8 mouse cellular contexts compared by ENCODE assay signal in the genomic region with DNA sequence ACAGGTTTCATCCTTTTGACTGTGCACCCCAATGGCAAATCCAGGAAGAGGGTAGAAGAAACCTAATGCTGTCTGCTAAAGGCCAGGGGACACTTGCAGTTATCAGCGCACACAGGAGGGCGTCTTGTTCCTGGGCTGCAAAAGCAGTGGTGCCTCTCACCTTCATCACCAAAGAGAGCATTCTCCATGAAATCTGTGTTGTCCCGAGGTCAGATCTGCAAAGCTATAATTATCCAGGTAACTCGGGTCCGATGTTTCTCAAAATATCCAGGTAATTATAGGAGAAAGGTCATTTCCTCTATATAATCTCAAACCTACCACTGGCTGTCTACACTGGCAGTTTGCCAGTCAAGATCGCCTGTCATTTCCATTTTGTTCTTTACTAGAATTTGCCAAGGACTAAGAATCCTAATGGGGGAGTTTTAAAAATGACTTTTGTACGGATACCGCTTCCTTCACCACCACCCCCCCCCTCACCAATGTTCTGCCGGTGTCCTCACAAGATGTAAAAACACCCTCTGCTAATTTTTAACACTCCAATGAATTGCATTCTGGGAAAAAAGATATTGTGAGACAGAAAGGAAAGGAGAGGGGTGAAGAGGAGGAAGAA.
A peak's percentile ranks its signal among the peaks of the same experiment; 100 is the strongest.
DNase-seq lines count a peak whose midpoint lies in the region; ATAC-seq and TF ChIP-seq lines count a peak whose summit lies in the region.

No protein-coding gene starts in this region.

- H3K9ac ChIP-seq in heart, embryonic 11.5 days (ENCODE audit: low read depth, low read length): no peak overlapping the region
- peak overlapping the region; percentile 55 for H3K9ac ChIP-seq in forebrain, embryonic 15.5 days (replicated peaks)
- H3K9ac ChIP-seq in liver, embryonic 16.5 days (ENCODE audit: low read depth, low read length): no peak overlapping the region

- H3K9me3 ChIP-seq in heart, embryonic 11.5 days (replicated peaks; ENCODE audit: control insufficient read depth, low read length): no peaks in the 10 kb centered on the region
- H3K9me3 ChIP-seq in forebrain, embryonic 15.5 days: no peaks in the 10 kb centered on the region
- no peaks in the 10 kb centered on the region for H3K9me3 ChIP-seq in liver, embryonic 16.5 days (replicated peaks; ENCODE audit: control insufficient read depth, low read length)

- H3K4me1 ChIP-seq in heart, embryonic 11.5 days (ENCODE audit: control insufficient read depth, insufficient read depth, low read length): peaks cover 14% of the 10 kb centered on the region; the same call in 1 of the 2 replicates
- H3K4me1 ChIP-seq in bone marrow macrophage, adult 2 months (ENCODE audit: control insufficient read depth, insufficient read depth, low read length): peaks cover 23% of the 10 kb centered on the region
- H3K4me1 ChIP-seq in forebrain, embryonic 15.5 days: peaks cover 33% of the 10 kb centered on the region
- peaks cover 4% of the 10 kb centered on the region; the same call in 1 of the 2 replicates for H3K4me1 ChIP-seq in liver, embryonic 16.5 days (ENCODE audit: control insufficient read depth, low read depth, low read length)

- no peak for ATAC-seq in heart, embryonic 11.5 days (replicated peaks; ENCODE audit: insufficient number of reproducible peaks, low FRiP score, low TSS enrichment)
- ATAC-seq in forebrain, embryonic 15.5 days (replicated peaks): no peak
- no peak for ATAC-seq in liver, embryonic 16.5 days (ENCODE audit: low read depth)

- peak overlapping the region; percentile 87 for H3K4me2 ChIP-seq in heart, embryonic 11.5 days
- peak overlapping the region; percentile 66 for H3K4me2 ChIP-seq in forebrain, embryonic 15.5 days (replicated peaks)
- peak overlapping the region; percentile 66; the same call in 1 of the 2 replicates for H3K4me2 ChIP-seq in liver, embryonic 16.5 days (ENCODE audit: low read depth, low read length)

- WGBS in heart, embryonic 11.5 days (ENCODE audit: insufficient replicate concordance): 48% methylated on average over 9 of the region's 9 CpGs
- 34% methylated on average over 9 of the region's 9 CpGs for WGBS in forebrain, embryonic 15.5 days
- WGBS in liver, embryonic 16.5 days (ENCODE audit: insufficient replicate concordance): 30% methylated on average over 9 of the region's 9 CpGs

- TF ChIP-seq CTCF in bone marrow macrophage, adult 2 months (IDR thresholded peaks at IDR 0.05; ENCODE audit: low read depth, low read length): no peak

- H3K36me3 ChIP-seq in heart, embryonic 11.5 days (ENCODE audit: control insufficient read depth, insufficient read depth, low read length): no peaks in the 10 kb centered on the region
- no peaks in the 10 kb centered on the region for H3K36me3 ChIP-seq in forebrain, embryonic 15.5 days
- no peaks in the 10 kb centered on the region for H3K36me3 ChIP-seq in liver, embryonic 16.5 days (ENCODE audit: control insufficient read depth, insufficient read depth)

- H3K4me3 ChIP-seq in heart, embryonic 11.5 days (ENCODE audit: low read depth, low read length): peak overlapping the region; percentile 50
- peak overlapping the region; percentile 33; the same call in 1 of the 2 replicates for H3K4me3 ChIP-seq in bone marrow macrophage, adult 2 months (ENCODE audit: insufficient read depth, low read length)
- H3K4me3 ChIP-seq in forebrain, embryonic 15.5 days: peak overlapping the region; percentile 40
- H3K4me3 ChIP-seq in liver, embryonic 16.5 days (ENCODE audit: low read depth, low read length): peak overlapping the region; percentile 54

- no peak for DNase-seq in heart, postnatal 14 days
- no peak for DNase-seq in left cerebral cortex, postnatal 36 days (ENCODE audit: low spot score in 2 of 2)
- no peak for DNase-seq in urinary bladder, postnatal 25 days (ENCODE audit: low spot score)
- no peak for DNase-seq in urinary bladder, adult 2 months (ENCODE audit: low spot score)

- intact Hi-C loops in heart, postnatal 14 days (cut with DNase I): no loop called here
- intact Hi-C loops in left cerebral cortex, postnatal 36 days (cut with DNase I): loop anchor here (2.0 to 10.0 kb wide), 6 partner anchors 40 to 305 kb away; no protein-coding TSS in a partner anchor

- H3K27ac ChIP-seq in heart, embryonic 11.5 days (ENCODE audit: low read depth, low read length): no peak overlapping the region
- H3K27ac ChIP-seq in bone marrow macrophage, adult 2 months (ENCODE audit: insufficient read depth, low read depth, low read length): no peak overlapping the region
- peak overlapping the region; percentile 94 for H3K27ac ChIP-seq in forebrain, embryonic 15.5 days (replicated peaks)
- H3K27ac ChIP-seq in liver, embryonic 16.5 days (ENCODE audit: low read length): no peak overlapping the region

- no peak for TF ChIP-seq POLR2A in bone marrow macrophage, adult 2 months (IDR thresholded peaks at IDR 0.05; ENCODE audit: borderline replicate concordance, low read depth, low read length)

- H3K27me3 ChIP-seq in heart, embryonic 11.5 days (ENCODE audit: control insufficient read depth, insufficient read depth, low read length): no peaks in the 10 kb centered on the region
- H3K27me3 ChIP-seq in forebrain, embryonic 15.5 days: no peaks in the 10 kb centered on the region
- H3K27me3 ChIP-seq in liver, embryonic 16.5 days (ENCODE audit: control insufficient read depth, insufficient read depth, low read depth, low read length): no peaks in the 10 kb centered on the region
